Mouse (Mus musculus): ENCODE results near the gene Tspan12. TPM values are rescaled to one million over a fixed set of nuclear protein-coding genes. Genes with fewer than 3 reads are reported as not detected.

The Tspan12 gene
- total RNA-seq, 4 experiments from 2014 or later, result 64.1 to 69.9 (median 68.6) TPM

DNA sequence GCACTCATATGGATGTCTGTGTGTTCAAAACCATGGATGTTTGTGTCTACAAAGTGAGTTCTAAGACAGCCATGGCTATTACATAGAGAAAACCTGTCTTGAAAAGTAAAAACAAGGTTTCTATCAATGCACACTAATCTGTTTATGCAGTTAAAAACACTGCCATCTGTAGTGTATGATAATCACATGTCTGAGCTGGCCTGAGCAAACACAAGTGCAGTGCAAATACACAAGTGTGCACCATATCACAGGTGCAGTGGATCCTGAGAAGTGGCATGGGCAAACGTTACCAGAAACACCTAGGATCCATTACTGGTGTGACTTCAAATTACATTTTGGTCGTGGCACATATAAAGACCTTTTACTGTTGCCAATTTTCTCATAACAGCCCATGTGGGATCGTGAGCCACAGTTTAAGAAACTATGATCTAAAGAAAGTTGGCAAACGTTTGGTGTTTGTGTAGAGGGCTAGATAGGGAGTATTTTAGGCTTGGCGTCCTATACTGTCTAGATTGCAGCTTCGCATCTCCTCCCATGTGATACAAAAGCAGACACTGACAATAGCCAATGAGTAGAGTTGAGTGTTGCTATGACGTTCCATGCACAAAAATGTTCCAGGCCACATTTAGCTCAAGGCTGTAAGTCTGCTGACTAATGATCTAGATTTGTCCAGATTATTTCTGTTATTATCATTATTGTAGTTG lies 78.0 kb downstream of the Tspan12 start:
- no peak for DNase-seq (ENCODE audit: low spot score)

DNA sequence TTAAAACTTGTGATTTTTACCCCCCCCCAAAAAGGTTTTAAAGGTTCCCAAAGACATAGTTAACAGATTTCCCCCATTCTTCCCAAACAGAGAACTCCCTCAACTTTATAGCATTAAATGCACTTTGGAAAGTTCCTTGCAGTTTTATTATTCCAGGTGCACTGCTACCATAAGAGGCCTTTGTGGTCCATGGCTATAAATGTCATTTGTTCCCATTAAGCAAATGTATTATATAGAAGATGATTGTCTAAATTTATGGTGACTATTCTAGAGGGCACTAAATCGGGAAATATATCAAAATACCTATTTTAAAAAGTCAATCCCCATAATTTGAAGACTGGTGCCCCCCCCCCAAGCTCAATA lies 82.9 kb downstream of the Tspan12 start:
- no peak for DNase-seq (ENCODE audit: low spot score)

DNA sequence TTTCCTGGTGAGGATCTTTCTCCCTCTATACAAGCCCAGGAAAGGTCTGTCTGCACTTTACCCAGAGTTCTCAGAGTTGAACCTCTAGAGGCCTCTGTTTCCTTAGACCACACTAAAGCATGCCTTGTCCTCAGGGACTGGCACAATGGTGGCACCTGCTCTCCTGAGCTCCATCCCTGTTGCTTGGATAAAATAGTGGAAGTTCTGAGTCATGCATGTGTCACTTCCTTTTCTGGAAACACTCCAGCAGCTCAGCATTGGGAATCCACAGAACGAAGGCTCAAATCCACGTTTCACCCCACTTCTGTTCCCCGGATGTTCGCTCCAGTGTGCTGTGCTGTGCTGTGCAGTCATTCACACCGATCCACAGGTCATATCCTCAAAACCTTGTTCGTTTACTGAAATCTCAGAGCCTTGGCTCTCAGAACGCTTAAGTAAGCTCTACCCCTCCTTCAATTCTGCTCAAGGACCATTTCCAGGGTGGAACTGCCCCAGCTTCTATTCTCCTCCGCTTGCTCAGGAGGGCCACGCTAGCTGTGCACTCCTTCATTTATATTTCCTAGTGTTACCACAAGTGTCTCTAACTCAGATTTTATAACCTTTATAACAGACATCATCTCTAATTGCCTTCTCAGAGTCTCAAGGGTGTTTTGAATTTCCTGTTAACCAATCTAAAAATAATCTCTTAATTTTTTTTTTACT lies 83.4 kb downstream of the Tspan12 start:
- DNase-seq (ENCODE audit: low spot score), result peak; percentile 65

DNA sequence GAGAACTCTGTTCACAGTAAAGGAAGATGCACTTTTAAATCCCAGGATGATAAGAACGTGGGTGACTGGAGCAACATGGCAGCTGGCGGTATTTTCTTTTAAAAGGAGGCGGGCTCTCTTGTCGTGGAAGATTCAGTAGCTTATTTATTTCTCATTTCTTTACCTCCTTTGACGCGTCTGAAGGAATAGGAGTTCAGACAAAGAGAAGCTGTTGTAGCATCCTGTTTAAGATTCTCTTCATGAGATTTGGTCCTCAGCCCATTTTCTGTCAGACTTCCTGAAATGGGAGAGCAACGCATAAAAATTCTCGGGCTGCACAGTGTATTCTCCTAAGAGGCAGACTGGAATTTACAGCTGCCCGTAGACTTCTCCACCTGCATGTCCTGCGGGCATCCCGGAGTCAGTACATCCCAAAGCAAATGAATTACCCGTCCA lies 84.5 kb downstream of the Tspan12 start:
- no peak for DNase-seq (ENCODE audit: low spot score)

DNA sequence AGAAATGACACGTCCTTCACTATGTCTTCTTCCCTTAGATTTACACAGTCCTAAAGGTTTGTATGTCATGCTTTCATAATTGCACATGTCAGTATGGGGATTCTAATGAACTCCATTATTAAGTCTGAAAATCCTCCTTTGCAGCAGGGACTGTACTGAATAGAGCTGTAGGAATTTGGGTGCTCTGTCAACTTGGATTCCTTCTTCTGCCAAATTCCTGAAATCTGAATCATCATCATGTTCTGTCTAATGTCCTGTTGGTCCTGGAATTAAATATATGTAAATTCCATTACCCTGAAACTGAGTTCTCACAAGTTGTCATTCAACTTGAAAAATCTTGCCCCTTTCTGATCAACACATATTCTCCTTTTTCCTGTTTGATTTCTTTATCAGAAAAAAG lies 104.8 kb downstream of the Tspan12 start:
- no peak for DNase-seq (ENCODE audit: low spot score)

DNA sequence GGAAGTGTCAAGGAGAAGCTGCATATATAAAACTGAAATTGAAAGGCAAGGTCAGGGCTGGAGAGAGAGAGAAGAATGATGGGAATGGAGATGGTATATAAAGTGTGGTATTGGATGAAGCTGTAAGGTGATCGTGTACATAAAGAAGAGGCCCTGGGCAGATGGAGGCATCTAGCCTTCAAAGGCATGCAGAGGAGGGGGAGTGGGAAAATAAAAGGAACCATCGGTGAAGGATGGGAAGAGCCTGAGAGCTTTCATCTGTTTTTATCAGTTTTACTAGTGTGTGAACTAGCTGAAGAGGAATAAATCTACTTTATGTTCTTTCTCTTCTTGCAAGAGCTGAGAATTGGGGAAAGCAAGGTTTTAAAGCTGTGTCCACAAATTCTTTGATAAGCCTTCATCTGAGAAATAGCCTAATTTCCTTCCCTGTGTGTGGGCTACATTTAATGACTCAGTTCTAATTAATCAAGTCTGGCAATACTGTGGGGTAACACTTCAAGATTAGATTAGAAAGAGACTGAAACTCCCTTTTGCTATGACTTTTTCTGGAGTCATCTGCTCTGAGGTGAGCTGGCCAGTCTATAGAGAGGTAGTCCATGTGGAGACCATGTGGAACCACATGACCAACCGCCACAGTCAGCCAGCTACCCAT lies 107.6 kb downstream of the Tspan12 start:
- DNase-seq (ENCODE audit: low spot score), result no peak

DNA sequence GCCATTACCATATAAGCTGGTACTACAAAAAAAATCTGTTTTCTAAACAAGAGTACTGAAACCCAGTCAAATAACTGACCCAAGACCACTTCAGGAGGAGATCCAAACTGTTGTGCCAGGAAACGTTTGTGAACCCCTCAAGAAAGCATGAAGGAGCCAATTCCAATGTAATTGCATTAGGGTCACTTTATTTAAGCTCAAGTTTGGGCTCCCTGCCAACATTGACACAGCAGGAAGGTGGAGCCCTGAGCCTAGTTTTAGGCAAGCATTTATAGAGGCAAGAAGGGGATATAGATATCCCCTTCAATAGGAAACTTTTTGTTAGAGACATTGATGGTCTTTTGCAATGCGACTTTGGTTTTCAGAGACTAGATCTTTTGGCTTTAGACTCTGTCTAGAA lies 111.7 kb downstream of the Tspan12 start:
- no peak for DNase-seq (ENCODE audit: low spot score)

DNA sequence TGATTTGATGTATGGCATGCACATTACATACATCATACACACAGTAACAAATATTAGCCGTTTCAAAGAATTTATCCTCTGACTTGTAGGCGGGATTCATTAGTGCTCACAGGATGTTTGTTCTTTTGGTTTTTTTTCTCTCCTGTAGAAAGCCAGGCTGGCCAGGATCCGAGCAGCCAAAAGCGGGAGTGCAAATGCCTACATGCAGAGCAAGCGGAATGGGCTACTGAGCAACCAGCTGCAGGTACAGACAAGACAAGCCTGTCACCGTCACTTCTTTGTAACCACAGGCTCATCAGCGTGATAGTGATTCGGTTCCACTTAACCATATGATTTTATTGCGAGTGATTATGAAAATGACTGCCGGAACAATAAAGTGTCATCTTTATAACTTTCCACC lies 130.1 kb downstream of the Tspan12 start:
- DNase-seq (ENCODE audit: low spot score), result no peak

Other genes with a start within 250 kb of the Tspan12 start
- 10 to 100 TPM; 10.1 to 11.6 (median 10.8) TPM for gene Ing3, start 97.1 kb upstream of the Tspan12 start, total RNA-seq (2022)
- 10 to 100 TPM; 19.0 to 28.2 (median 24.9) TPM for gene Cped1, start 133.4 kb upstream of the Tspan12 start, total RNA-seq (2022)

Data from heart, adult 8-10 months (tissue).